Mouse (Mus musculus) olfactory bulb, adult 2 months (tissue): ENCODE data around the gene Syt16.

ENCODE experiments used
- CTCF ChIP-seq: fragments of 200-500 bp; IDR thresholded peaks from 2 replicates; pipeline ENCODE4 v1.5.1; 2012; ENCODE audit warnings: low read depth, mild to moderate bottlenecking, low read length, moderate library complexity; ENCODE audit not compliant: insufficient read depth
- POLR2A ChIP-seq: fragments of 200-500 bp; IDR thresholded peaks from 2 replicates; pipeline ENCODE4 v1.6.1; 2012; ENCODE audit warnings: mild to moderate bottlenecking, low read depth, low read length, moderate library complexity; ENCODE audit not compliant: insufficient read depth

DNA sequence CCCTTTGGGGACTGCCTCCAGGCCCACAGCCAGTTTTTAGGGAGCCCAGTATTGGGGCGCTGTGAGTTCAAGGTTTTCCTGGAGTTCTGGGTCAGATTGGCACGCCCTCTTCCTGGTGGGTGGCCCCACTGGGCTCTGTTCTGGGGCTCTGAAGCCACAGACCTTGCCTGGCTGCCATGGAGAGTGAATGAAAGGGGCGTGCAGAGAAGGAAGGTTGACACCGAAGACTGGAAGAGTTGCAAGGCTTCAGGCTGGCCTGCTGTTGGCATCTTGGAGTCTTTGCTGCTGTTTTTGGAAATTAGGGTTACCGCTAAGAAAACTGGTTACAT, 631 bp downstream of the Syt16 start:
- no peak for TF ChIP-seq CTCF
- TF ChIP-seq POLR2A, result no peak
